Mouse (Mus musculus): ENCODE results near the gene Ipcef1. TPM values are rescaled to one million over a fixed set of nuclear protein-coding genes. Genes with fewer than 3 reads are reported as not detected.

The Ipcef1 gene
- polyA plus RNA-seq, 1 experiment from 2014 or later, result 0.74 TPM

GRCm38 (mm10) chr10:6967588-6968242, 84.6 kb downstream of the Ipcef1 start:
- 74% methylated on average over 8 of the region's 8 CpGs for WGBS
- Histone ChIP-seq H3K9ac (ENCODE audit: low read length) (no peak overlapping the region), H3K4me1 (ENCODE audit: control insufficient read depth, insufficient read depth, low read length) (no peaks in the 10 kb centered on the region), H3K27me3 (ENCODE audit: control insufficient read depth, insufficient read depth, low read length) (no peaks in the 10 kb centered on the region), H3K4me2 (ENCODE audit: low read depth, low read length) (no peak overlapping the region), H3K4me3 (ENCODE audit: low read length) (no peak overlapping the region), H3K36me3 (ENCODE audit: control insufficient read depth, insufficient read depth) (no peaks in the 10 kb centered on the region), H3K27ac (ENCODE audit: low read length) (no peak overlapping the region), H3K9me3 (replicated peaks; ENCODE audit: control insufficient read depth, low read length) (no peaks in the 10 kb centered on the region)
- ATAC-seq (replicated peaks; ENCODE audit: extremely low read depth, insufficient read depth, low FRiP score), result no peak

- Histone ChIP-seq H3K9ac (ENCODE audit: low read length) (no peak overlapping the region), H3K4me2 (ENCODE audit: low read depth, low read length) (no peak overlapping the region), H3K4me3 (ENCODE audit: low read length) (no peak overlapping the region), H3K4me1 (ENCODE audit: control insufficient read depth, insufficient read depth, low read length) (no peaks in the 10 kb centered on the region), H3K9me3 (replicated peaks; ENCODE audit: control insufficient read depth, low read length) (no peaks in the 10 kb centered on the region), H3K27ac (ENCODE audit: low read length) (no peak overlapping the region), H3K36me3 (ENCODE audit: control insufficient read depth, insufficient read depth) (no peaks in the 10 kb centered on the region), H3K27me3 (ENCODE audit: control insufficient read depth, insufficient read depth, low read length) (no peaks in the 10 kb centered on the region)
- WGBS, result 62% methylated on average over 5 of the region's 5 CpGs
- no peak for ATAC-seq (replicated peaks; ENCODE audit: extremely low read depth, insufficient read depth, low FRiP score)
Measured at GRCm38 (mm10) chr10:6958791-6959190, 93.5 kb downstream of the Ipcef1 start.

GRCm38 (mm10) chr10:6956357-6956756, 95.9 kb downstream of the Ipcef1 start:
- no peak overlapping the region for H3K4me2 ChIP-seq (ENCODE audit: low read depth, low read length)
- no peaks in the 10 kb centered on the region for H3K9me3 ChIP-seq (replicated peaks; ENCODE audit: control insufficient read depth, low read length)
- H3K27ac ChIP-seq (ENCODE audit: low read length), result no peak overlapping the region
- no peak overlapping the region for H3K9ac ChIP-seq (ENCODE audit: low read length)
- H3K36me3 ChIP-seq (ENCODE audit: control insufficient read depth, insufficient read depth), result no peaks in the 10 kb centered on the region
- WGBS, result 67% methylated on average over 2 of the region's 2 CpGs
- H3K4me3 ChIP-seq (ENCODE audit: low read length), result no peak overlapping the region
- no peaks in the 10 kb centered on the region for H3K4me1 ChIP-seq (ENCODE audit: control insufficient read depth, insufficient read depth, low read length)
- H3K27me3 ChIP-seq (ENCODE audit: control insufficient read depth, insufficient read depth, low read length), result no peaks in the 10 kb centered on the region
- ATAC-seq (replicated peaks; ENCODE audit: extremely low read depth, insufficient read depth, low FRiP score), result no peak

GRCm38 (mm10) chr10:6954533-6954932, 97.7 kb downstream of the Ipcef1 start:
- no peak for ATAC-seq (replicated peaks; ENCODE audit: extremely low read depth, insufficient read depth, low FRiP score)
- H3K4me3 ChIP-seq (ENCODE audit: low read length), result no peak overlapping the region
- H3K9me3 ChIP-seq (replicated peaks; ENCODE audit: control insufficient read depth, low read length), result no peaks in the 10 kb centered on the region
- no peaks in the 10 kb centered on the region for H3K4me1 ChIP-seq (ENCODE audit: control insufficient read depth, insufficient read depth, low read length)
- H3K4me2 ChIP-seq (ENCODE audit: low read depth, low read length), result no peak overlapping the region
- no peak overlapping the region for H3K27ac ChIP-seq (ENCODE audit: low read length)
- no peak overlapping the region for H3K9ac ChIP-seq (ENCODE audit: low read length)
- no peaks in the 10 kb centered on the region for H3K36me3 ChIP-seq (ENCODE audit: control insufficient read depth, insufficient read depth)
- H3K27me3 ChIP-seq (ENCODE audit: control insufficient read depth, insufficient read depth, low read length), result no peaks in the 10 kb centered on the region

GRCm38 (mm10) chr10:6953115-6953514, 99.2 kb downstream of the Ipcef1 start:
- 48% methylated on average over 1 of the region's 1 CpGs for WGBS
- ATAC-seq (replicated peaks; ENCODE audit: extremely low read depth, insufficient read depth, low FRiP score), result no peak
- no peak overlapping the region for H3K4me2 ChIP-seq (ENCODE audit: low read depth, low read length)

GRCm38 (mm10) chr10:6936671-6937425, 115.4 kb downstream of the Ipcef1 start:
- no peaks in the 10 kb centered on the region for H3K4me1 ChIP-seq (ENCODE audit: control insufficient read depth, insufficient read depth, low read length)
- WGBS, result 74% methylated on average over 4 of the region's 4 CpGs

More at GRCm38 (mm10) chr10:6953115-6953514, 99.2 kb downstream of the Ipcef1 start:
- H3K4me1 ChIP-seq (ENCODE audit: control insufficient read depth, insufficient read depth, low read length), result no peaks in the 10 kb centered on the region
- H3K27me3 ChIP-seq (ENCODE audit: control insufficient read depth, insufficient read depth, low read length), result no peaks in the 10 kb centered on the region
- no peaks in the 10 kb centered on the region for H3K36me3 ChIP-seq (ENCODE audit: control insufficient read depth, insufficient read depth)
- no peaks in the 10 kb centered on the region for H3K9me3 ChIP-seq (replicated peaks; ENCODE audit: control insufficient read depth, low read length)
- H3K27ac ChIP-seq (ENCODE audit: low read length), result no peak overlapping the region
- no peak overlapping the region for H3K4me3 ChIP-seq (ENCODE audit: low read length)
- H3K9ac ChIP-seq (ENCODE audit: low read length), result no peak overlapping the region

GRCm38 (mm10) chr10:6934776-6935175, 117.5 kb downstream of the Ipcef1 start:
- no peaks in the 10 kb centered on the region for H3K27me3 ChIP-seq (ENCODE audit: control insufficient read depth, insufficient read depth, low read length)
- no peak overlapping the region for H3K4me3 ChIP-seq (ENCODE audit: low read length)
- 76% methylated on average over 3 of the region's 3 CpGs for WGBS
- no peak overlapping the region for H3K4me2 ChIP-seq (ENCODE audit: low read depth, low read length)
- ATAC-seq (replicated peaks; ENCODE audit: extremely low read depth, insufficient read depth, low FRiP score), result no peak
- H3K9ac ChIP-seq (ENCODE audit: low read length), result no peak overlapping the region
- H3K27ac ChIP-seq (ENCODE audit: low read length), result no peak overlapping the region
- no peaks in the 10 kb centered on the region for H3K36me3 ChIP-seq (ENCODE audit: control insufficient read depth, insufficient read depth)
- H3K4me1 ChIP-seq (ENCODE audit: control insufficient read depth, insufficient read depth, low read length), result no peaks in the 10 kb centered on the region
- H3K9me3 ChIP-seq (replicated peaks; ENCODE audit: control insufficient read depth, low read length), result no peaks in the 10 kb centered on the region

More at GRCm38 (mm10) chr10:6936671-6937425, 115.4 kb downstream of the Ipcef1 start:
- H3K9ac ChIP-seq (ENCODE audit: low read length), result no peak overlapping the region
- no peaks in the 10 kb centered on the region for H3K9me3 ChIP-seq (replicated peaks; ENCODE audit: control insufficient read depth, low read length)
- no peak for ATAC-seq (replicated peaks; ENCODE audit: extremely low read depth, insufficient read depth, low FRiP score)
- no peak overlapping the region for H3K27ac ChIP-seq (ENCODE audit: low read length)
- no peak overlapping the region for H3K4me3 ChIP-seq (ENCODE audit: low read length)
- no peaks in the 10 kb centered on the region for H3K27me3 ChIP-seq (ENCODE audit: control insufficient read depth, insufficient read depth, low read length)
- no peaks in the 10 kb centered on the region for H3K36me3 ChIP-seq (ENCODE audit: control insufficient read depth, insufficient read depth)
- no peak overlapping the region for H3K4me2 ChIP-seq (ENCODE audit: low read depth, low read length)

- no peaks in the 10 kb centered on the region for H3K36me3 ChIP-seq (ENCODE audit: control insufficient read depth, insufficient read depth)
- H3K9ac ChIP-seq (ENCODE audit: low read length), result no peak overlapping the region
- H3K27ac ChIP-seq (ENCODE audit: low read length), result no peak overlapping the region
- no peaks in the 10 kb centered on the region for H3K9me3 ChIP-seq (replicated peaks; ENCODE audit: control insufficient read depth, low read length)
- H3K4me1 ChIP-seq (ENCODE audit: control insufficient read depth, insufficient read depth, low read length), result no peaks in the 10 kb centered on the region
- ATAC-seq (replicated peaks; ENCODE audit: extremely low read depth, insufficient read depth, low FRiP score), result no peak
- no peaks in the 10 kb centered on the region for H3K27me3 ChIP-seq (ENCODE audit: control insufficient read depth, insufficient read depth, low read length)
- 39% methylated on average over 2 of the region's 2 CpGs for WGBS
- no peak overlapping the region for H3K4me3 ChIP-seq (ENCODE audit: low read length)
- no peak overlapping the region for H3K4me2 ChIP-seq (ENCODE audit: low read depth, low read length)
Measured at GRCm38 (mm10) chr10:6930889-6931288, 121.4 kb downstream of the Ipcef1 start.

- H3K4me1 ChIP-seq (ENCODE audit: control insufficient read depth, insufficient read depth, low read length), result no peaks in the 10 kb centered on the region
- ATAC-seq (replicated peaks; ENCODE audit: extremely low read depth, insufficient read depth, low FRiP score), result no peak
- H3K36me3 ChIP-seq (ENCODE audit: control insufficient read depth, insufficient read depth), result no peaks in the 10 kb centered on the region
Measured at GRCm38 (mm10) chr10:6930398-6930797, 121.9 kb downstream of the Ipcef1 start.

More at GRCm38 (mm10) chr10:6930398-6930797, 121.9 kb downstream of the Ipcef1 start:
- H3K4me2 ChIP-seq (ENCODE audit: low read depth, low read length), result no peak overlapping the region
- no peaks in the 10 kb centered on the region for H3K27me3 ChIP-seq (ENCODE audit: control insufficient read depth, insufficient read depth, low read length)
- no peaks in the 10 kb centered on the region for H3K9me3 ChIP-seq (replicated peaks; ENCODE audit: control insufficient read depth, low read length)
- no peak overlapping the region for H3K9ac ChIP-seq (ENCODE audit: low read length)
- 69% methylated on average over 1 of the region's 1 CpGs for WGBS
- H3K27ac ChIP-seq (ENCODE audit: low read length), result no peak overlapping the region
- H3K4me3 ChIP-seq (ENCODE audit: low read length), result no peak overlapping the region
